Mouse (Mus musculus) limb, embryonic 15.5 days (tissue): ENCODE data around the gene Hist1h2bh. TPM values are rescaled to one million over a fixed set of nuclear protein-coding genes. Genes with fewer than 3 reads are reported as not detected.

ENCODE experiments used
- ATAC-seq: fragments of 200-750 bp; cut with Nextera tagmentation; 2 replicates; pipeline ENCODE4 v1.8.0; 2017; ENCODE audit warnings: low read depth, moderate TSS enrichment; ENCODE audit not compliant: insufficient number of reproducible peaks, low FRiP score, low TSS enrichment
- H3K27ac ChIP-seq: fragments of 300-500 bp; sonication (generic); 2 replicates; pipeline ENCODE4 v1.5.1; 2015; ENCODE audit warnings: moderate library complexity, mild to moderate bottlenecking, inconsistent platforms
- H3K27me3 ChIP-seq: fragments of 300-500 bp; sonication (generic); 2 replicates; pipeline ENCODE4 v1.6.1; 2015; ENCODE audit warnings: inconsistent platforms
- H3K36me3 ChIP-seq: fragments of 300-500 bp; sonication (generic); 2 replicates; pipeline ENCODE4 v1.6.1; 2015; ENCODE audit warnings: inconsistent platforms
- H3K4me1 ChIP-seq: fragments of 300-500 bp; sonication (generic); 2 replicates; pipeline ENCODE4 v1.6.1; 2015; ENCODE audit warnings: inconsistent platforms
- H3K4me2 ChIP-seq: fragments of 300-500 bp; sonication (generic); 2 replicates; pipeline ENCODE4 v1.6.1; 2015; ENCODE audit warnings: mild to moderate bottlenecking, inconsistent platforms
- H3K4me3 ChIP-seq: fragments of 300-500 bp; sonication (generic); 2 replicates; pipeline ENCODE4 v1.5.1; 2015; ENCODE audit warnings: mild to moderate bottlenecking, inconsistent platforms
- H3K9ac ChIP-seq: fragments of 300-500 bp; sonication (generic); 2 replicates; pipeline ENCODE4 v1.6.1; 2015; ENCODE audit warnings: inconsistent platforms
- H3K9me3 ChIP-seq: fragments of 300-500 bp; sonication (generic); 2 replicates; pipeline ENCODE4 v1.6.1; 2016; ENCODE audit warnings: inconsistent platforms
- WGBS: fragments of 180-500 bp; shearing (Covaris S2); methylation state at CpG from one replicate; pipeline ENCODE4 v1.1.7; 2015; 5-methylcytosine and 5-hydroxymethylcytosine counted together
- polyA plus RNA-seq: library from polyadenylated mRNA; unstranded; fragments of >200 nt; fragmentation: Nextera tagmentation; extraction: Ambion mirVana; gene quantifications from 2 replicates; pipeline ENCODE4 v1.2.1, GENCODE M21; 2015

Hist1h2bh gene
- polyA plus RNA-seq, 1 experiment from 2014 or later, result 0.77 TPM

DNA sequence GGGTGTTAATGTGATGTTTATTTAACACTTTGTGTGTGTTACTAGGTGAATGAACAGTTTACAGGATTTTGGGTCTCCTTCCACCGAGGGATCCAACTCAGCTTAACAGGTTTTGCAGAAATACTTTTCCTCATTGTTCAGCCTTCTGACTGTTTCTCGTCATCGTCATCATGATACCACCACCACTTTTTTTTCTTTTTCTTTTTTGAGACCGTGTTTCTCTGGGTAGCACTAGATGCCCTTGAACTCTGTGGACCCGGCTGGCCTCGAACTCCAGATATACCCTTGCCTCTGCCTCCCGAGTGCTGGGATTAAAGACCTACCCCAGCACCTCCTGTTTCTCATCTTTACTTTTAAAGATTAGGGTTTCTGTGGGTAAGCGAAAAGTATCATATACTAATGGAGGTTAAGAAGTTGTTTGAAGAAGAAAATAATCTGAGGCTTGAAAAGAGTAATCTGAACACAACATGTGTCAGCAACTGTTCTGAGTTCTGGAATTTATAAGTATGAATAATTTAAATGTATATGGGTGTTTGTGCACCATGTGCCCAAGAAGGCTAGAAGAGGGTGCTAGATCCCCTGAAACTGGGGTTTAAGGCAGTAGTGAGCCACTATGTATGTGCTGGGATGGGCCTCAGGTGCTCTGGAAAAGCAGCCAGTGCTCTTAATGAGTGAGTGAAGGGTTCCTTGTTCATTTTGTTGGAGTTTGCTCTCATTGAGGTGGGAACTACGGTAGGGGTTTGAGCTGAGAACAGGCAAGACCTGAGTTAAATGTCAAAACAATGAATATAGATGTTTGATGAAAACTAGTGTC lies 10.7 kb downstream of the Hist1h2bh start:
- WGBS, result 16% methylated on average over 9 of the region's 9 CpGs
- Histone ChIP-seq H3K4me1 (peaks cover 27% of the 10 kb centered on the region), H3K9me3 (no peaks in the 10 kb centered on the region), H3K27ac (peak overlapping the region; percentile 94), H3K36me3 (no peaks in the 10 kb centered on the region), H3K4me2 (peak overlapping the region; percentile 75), H3K9ac (peak overlapping the region; percentile 21; the same call in 1 of the 2 replicates), H3K4me3 (peak overlapping the region; percentile 53), H3K27me3 (no peaks in the 10 kb centered on the region)
- no peak for ATAC-seq

DNA sequence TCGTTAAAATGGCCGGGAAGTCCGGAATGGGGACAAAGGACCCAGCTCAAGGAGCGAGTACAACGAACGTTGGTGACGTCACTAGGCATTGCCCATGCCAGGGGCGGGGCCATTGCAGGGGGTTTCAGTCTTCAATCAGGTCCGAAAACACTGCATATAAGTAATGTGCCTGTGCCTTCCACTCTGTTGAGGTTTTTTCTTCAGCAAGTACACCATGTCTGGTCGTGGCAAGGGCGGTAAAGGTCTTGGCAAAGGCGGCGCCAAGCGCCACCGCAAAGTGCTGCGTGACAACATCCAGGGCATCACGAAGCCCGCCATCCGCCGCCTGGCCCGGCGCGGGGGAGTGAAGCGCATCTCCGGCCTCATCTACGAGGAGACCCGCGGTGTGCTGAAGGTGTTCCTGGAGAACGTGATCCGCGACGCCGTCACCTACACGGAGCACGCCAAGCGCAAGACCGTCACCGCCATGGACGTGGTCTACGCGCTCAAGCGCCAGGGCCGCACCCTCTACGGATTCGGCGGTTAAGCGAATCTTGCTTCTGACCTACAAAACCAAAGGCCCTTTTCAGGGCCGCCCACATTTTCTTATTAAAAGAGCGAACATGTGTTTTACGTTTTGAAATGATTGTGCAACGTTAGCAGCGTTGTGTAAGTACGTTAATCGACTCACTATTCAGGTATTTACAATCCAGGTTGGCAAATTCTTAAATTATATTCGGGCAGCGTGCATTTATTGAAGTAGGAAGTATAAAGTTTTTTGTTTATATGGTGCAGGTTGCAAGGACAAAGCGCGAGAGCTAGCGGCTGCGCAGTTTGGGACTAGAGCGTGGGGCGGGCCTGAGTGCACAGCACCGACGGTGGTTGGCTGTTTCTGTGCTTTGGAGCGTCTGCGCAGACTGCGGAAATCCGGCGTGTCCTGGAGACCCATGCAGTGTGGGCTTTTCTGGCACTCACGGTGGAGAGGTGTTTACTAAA lies 12.0 kb downstream of the Hist1h2bh start, which contains the start of gene Hist1h4h:
Gene Hist1h4h (plus strand): TSS at position 150 of the 975 bp plus-strand sequence.
- Histone ChIP-seq H3K4me3 (peak within 1 kb of the TSS; percentile 45), H3K27me3 (no peaks in the 10 kb centered on the region), H3K4me2 (peak within 1 kb of the TSS; percentile 75), H3K9me3 (no peaks in the 10 kb centered on the region), H3K27ac (peak within 1 kb of the TSS; percentile 94), H3K4me1 (peaks cover 25% of the 10 kb centered on the region), H3K9ac (peak within 1 kb of the TSS; percentile 29), H3K36me3 (no peaks in the 10 kb centered on the region)
- peak; percentile 76 for ATAC-seq
- under 1% methylated on average over 60 of the region's 70 CpGs for WGBS

DNA sequence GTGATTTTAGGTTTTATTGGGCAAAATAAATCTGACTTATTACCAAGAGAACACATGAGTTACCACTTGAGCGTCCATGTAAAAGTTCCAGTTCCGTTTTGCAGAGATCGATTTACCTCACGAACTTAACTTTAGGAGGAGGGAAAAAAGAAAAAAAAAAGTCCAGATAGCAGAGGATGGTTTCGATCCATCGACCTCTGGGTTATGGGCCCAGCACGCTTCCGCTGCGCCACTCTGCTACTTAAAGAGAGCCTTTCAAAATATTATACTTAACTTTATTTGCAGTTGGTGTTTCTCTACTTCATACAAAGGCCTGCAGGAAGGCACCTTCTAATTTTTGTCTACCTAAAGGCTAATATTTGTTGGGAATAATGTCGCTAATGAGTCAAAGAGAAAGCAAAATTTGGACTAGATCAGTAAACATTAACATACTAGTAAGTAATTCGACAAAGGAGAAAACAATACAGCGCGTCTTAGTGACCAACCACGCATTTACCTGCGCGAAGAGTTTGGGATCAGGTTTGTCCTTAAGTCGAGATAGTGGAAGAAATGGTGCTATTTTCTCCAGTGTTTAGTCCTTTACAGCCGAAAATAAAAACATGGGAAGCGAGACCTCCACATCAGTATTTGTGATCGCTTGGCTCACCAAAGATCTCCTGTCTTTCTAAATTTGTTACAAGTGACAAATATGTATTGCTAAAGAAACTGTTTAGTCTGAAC lies 12.9 kb downstream of the Hist1h2bh start:
- WGBS, result under 1% methylated on average over 20 of the region's 20 CpGs

DNA sequence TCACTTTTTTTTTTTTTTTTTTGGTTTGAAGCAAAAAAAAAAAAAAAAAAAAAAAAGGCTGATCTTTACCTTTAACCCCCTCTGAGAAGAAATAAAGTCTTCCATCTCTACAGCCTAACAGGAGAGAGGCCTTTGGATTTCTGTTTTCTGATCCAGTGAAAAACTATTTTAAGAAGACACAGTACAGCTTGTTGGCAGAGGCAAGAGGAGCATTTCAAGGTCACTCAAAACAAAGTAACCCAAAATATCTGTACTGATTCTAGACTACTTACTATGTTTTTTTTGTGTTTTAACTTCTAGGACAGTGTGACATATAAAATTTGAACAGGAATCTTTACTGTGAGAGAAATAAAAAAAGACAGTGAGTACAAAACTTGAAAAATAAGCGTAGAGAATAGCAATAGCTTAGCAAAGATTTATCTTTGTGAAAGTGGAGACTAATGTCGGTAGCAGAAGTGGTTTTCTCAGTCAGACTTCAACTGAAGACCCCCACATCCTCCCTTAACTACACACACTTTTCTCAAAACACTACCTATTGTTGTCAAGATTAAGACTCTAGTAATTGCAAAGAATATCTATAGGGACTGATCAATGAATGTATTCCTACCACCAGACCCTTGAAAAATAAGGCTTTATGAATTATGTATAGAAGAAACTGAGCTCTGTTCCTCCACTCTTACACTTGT lies 13.6 kb downstream of the Hist1h2bh start:
- ATAC-seq, result no peak
- WGBS, result 25% methylated on average over 2 of the region's 2 CpGs
- Histone ChIP-seq H3K9ac (0 out of 2 replicates have a peak overlapping the region, but pooled peaks have one; percentile 17), H3K27me3 (no peaks in the 10 kb centered on the region), H3K4me2 (peak overlapping the region; percentile 75), H3K9me3 (no peaks in the 10 kb centered on the region), H3K4me1 (peaks cover 26% of the 10 kb centered on the region), H3K36me3 (no peaks in the 10 kb centered on the region), H3K4me3 (peak overlapping the region; percentile 45), H3K27ac (peak overlapping the region; percentile 94)

More for the DNA sequence above, 12.9 kb downstream of the Hist1h2bh start:
- H3K4me1 ChIP-seq, result peaks cover 26% of the 10 kb centered on the region
- peak overlapping the region; percentile 29; the same call in 1 of the 2 replicates for H3K9ac ChIP-seq
- H3K9me3 ChIP-seq, result no peaks in the 10 kb centered on the region
- H3K27me3 ChIP-seq, result no peaks in the 10 kb centered on the region
- ATAC-seq, result no peak
- peak overlapping the region; percentile 75 for H3K4me2 ChIP-seq
- peak overlapping the region; percentile 94 for H3K27ac ChIP-seq
- H3K36me3 ChIP-seq, result no peaks in the 10 kb centered on the region
- H3K4me3 ChIP-seq, result peak overlapping the region; percentile 45

DNA sequence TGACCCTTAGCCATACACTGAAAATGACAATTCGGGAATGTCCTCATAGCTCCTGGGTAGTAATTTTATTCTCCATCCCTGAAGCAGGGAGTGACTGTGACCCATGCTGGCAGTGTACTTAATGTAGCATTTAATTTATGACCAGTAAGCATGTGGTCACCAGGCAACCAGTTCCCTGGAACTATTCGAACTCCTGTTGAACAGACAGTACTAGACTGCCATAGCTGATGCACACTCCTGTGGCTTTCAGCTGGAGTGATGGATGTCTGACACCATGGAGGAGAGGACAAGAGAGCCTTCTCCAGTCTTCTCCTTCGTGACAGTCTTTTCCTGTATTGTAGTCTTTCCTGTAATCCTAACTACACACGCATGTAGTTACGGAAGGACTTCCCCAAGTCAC lies 14.2 kb downstream of the Hist1h2bh start:
- no peak for ATAC-seq
- no peak overlapping the region for H3K4me3 ChIP-seq
- no peaks in the 10 kb centered on the region for H3K27me3 ChIP-seq
- H3K9ac ChIP-seq, result no peak overlapping the region
- H3K27ac ChIP-seq, result no peak overlapping the region
- no peaks in the 10 kb centered on the region for H3K9me3 ChIP-seq
- peaks cover 24% of the 10 kb centered on the region for H3K4me1 ChIP-seq
- 61% methylated on average over 5 of the region's 5 CpGs for WGBS
- H3K36me3 ChIP-seq, result no peaks in the 10 kb centered on the region
- no peak overlapping the region for H3K4me2 ChIP-seq

- peak overlapping the region; percentile 49 for H3K4me2 ChIP-seq
- peak overlapping the region; percentile 50 for H3K4me3 ChIP-seq
- H3K9ac ChIP-seq, result no peak overlapping the region
- under 1% methylated on average over 17 of the region's 17 CpGs for WGBS
- H3K9me3 ChIP-seq, result no peaks in the 10 kb centered on the region
- no peaks in the 10 kb centered on the region for H3K36me3 ChIP-seq
- peaks cover 11% of the 10 kb centered on the region; the same call in 1 of the 2 replicates for H3K4me1 ChIP-seq
- peak; percentile 48; the same call in 1 of the 2 replicates for ATAC-seq
- peak overlapping the region; percentile 77 for H3K27ac ChIP-seq
- H3K27me3 ChIP-seq, result no peaks in the 10 kb centered on the region
Observed at GRCm38 (mm10) chr13:23526312-23526711, 16.9 kb downstream of the Hist1h2bh start.

DNA sequence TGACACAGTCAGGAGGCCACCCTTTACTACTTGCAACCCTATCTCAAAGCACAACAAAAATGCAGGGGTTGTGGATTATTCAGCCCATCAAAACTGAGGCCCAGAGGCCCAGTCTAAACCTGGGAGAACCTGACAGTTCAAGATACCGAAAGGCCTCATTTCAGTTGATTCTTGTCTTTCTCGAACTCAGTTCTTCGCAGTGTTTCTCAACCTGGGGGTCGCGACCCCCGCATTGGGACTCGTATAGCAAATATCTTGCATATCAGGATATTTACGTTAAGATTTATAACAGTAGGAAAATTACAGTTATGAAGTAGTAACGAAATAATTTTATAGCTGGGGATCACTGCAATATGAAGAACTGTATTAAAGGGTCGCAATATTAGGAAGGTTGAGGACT lies 17.3 kb downstream of the Hist1h2bh start:
- WGBS, result 2% methylated on average over 10 of the region's 10 CpGs
- H3K27me3 ChIP-seq, result no peaks in the 10 kb centered on the region
- peak overlapping the region; percentile 50 for H3K4me3 ChIP-seq
- no peak overlapping the region for H3K27ac ChIP-seq
- ATAC-seq, result no peak
- peak overlapping the region; percentile 49 for H3K4me2 ChIP-seq
- no peaks in the 10 kb centered on the region for H3K36me3 ChIP-seq
- peaks cover 11% of the 10 kb centered on the region; the same call in 1 of the 2 replicates for H3K4me1 ChIP-seq
- no peaks in the 10 kb centered on the region for H3K9me3 ChIP-seq
- H3K9ac ChIP-seq, result no peak overlapping the region

- Histone ChIP-seq H3K4me2 (no peak overlapping the region), H3K27me3 (no peaks in the 10 kb centered on the region), H3K36me3 (no peaks in the 10 kb centered on the region), H3K9ac (no peak overlapping the region), H3K27ac (no peak overlapping the region), H3K4me3 (no peak overlapping the region), H3K4me1 (peaks cover 11% of the 10 kb centered on the region; the same call in 1 of the 2 replicates), H3K9me3 (no peaks in the 10 kb centered on the region)
- WGBS, result 10% methylated on average over 5 of the region's 5 CpGs
- ATAC-seq, result no peak
Observed at GRCm38 (mm10) chr13:23524654-23525053, 18.5 kb downstream of the Hist1h2bh start.

GRCm38 (mm10) chr13:23523976-23524375 lies 19.2 kb downstream of the Hist1h2bh start:
- no peak overlapping the region for H3K9ac ChIP-seq
- 65% methylated on average over 5 of the region's 5 CpGs for WGBS
- H3K4me3 ChIP-seq, result no peak overlapping the region
- no peak overlapping the region for H3K4me2 ChIP-seq
- H3K27me3 ChIP-seq, result no peaks in the 10 kb centered on the region
- H3K27ac ChIP-seq, result no peak overlapping the region
- no peaks in the 10 kb centered on the region for H3K9me3 ChIP-seq
- peaks cover 11% of the 10 kb centered on the region; the same call in 1 of the 2 replicates for H3K4me1 ChIP-seq
- no peak for ATAC-seq
- no peaks in the 10 kb centered on the region for H3K36me3 ChIP-seq

DNA sequence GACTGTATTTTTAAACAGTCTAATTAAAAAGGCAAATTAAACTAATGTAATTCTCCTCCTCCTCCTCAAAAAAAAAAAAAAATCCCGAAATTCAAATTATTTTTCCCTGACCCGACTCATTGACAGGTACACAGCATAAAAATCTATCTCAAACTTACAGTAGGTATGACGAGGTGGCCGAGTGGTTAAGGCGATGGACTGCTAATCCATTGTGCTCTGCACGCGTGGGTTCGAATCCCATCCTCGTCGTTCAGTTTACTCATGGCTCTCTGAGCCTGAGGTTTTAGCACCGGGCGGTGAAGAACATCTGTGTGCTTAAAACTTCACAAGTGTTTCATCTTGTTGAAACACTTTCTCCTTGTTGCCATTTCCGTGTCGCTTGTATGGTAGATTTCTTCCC lies 21.5 kb downstream of the Hist1h2bh start:
- H3K27me3 ChIP-seq, result no peaks in the 10 kb centered on the region
- H3K4me3 ChIP-seq, result peak overlapping the region; percentile 7
- no peak for ATAC-seq
- 1% methylated on average over 14 of the region's 14 CpGs for WGBS
- peak overlapping the region; percentile 12; the same call in 1 of the 2 replicates for H3K4me2 ChIP-seq
- H3K9ac ChIP-seq, result no peak overlapping the region
- no peaks in the 10 kb centered on the region for H3K9me3 ChIP-seq
- peaks cover 10% of the 10 kb centered on the region; the same call in 1 of the 2 replicates for H3K4me1 ChIP-seq
- no peak overlapping the region for H3K27ac ChIP-seq
- no peaks in the 10 kb centered on the region for H3K36me3 ChIP-seq
